Mouse (Mus musculus) lung, postnatal 0 days (tissue): ENCODE measurements at regions not wholly inside any gene's neighbourhood (a gene's known extent, or its start where the extent isn't known, plus 50 kb on each side); places are given as distances from the start of the nearest gene placed in this dataset.
A peak's percentile ranks its signal among the peaks of the same experiment; 100 is the strongest.

ENCODE experiments used
- ATAC-seq: fragments of 200-750 bp; cut with Nextera tagmentation; 2 replicates; pipeline ENCODE4 v1.8.0; 2017; ENCODE audit warnings: moderate library complexity
- DNase-seq: peaks from one replicate; pipeline ENCODE4 v3.0.0-alpha.2; 2016; ENCODE audit warnings: low spot score
- H3K27ac ChIP-seq: fragments of 300-500 bp; sonication (generic); 2 replicates; pipeline ENCODE4 v1.5.1; 2014; ENCODE audit warnings: antibody characterized with exemption, mild to moderate bottlenecking, low read length, mixed read lengths
- H3K27me3 ChIP-seq: fragments of 300-500 bp; sonication (generic); replicated peaks from 2 replicates; pipeline ENCODE4 v1.6.1; 2014; ENCODE audit warnings: low read length, mixed read lengths; ENCODE audit not compliant: insufficient read depth
- H3K36me3 ChIP-seq: fragments of 300-500 bp; sonication (generic); 2 replicates; pipeline ENCODE4 v1.6.1; 2014; ENCODE audit warnings: low read length, mixed read lengths; ENCODE audit not compliant: insufficient read depth
- H3K4me1 ChIP-seq: fragments of 300-500 bp; sonication (generic); 2 replicates; pipeline ENCODE4 v1.6.1; 2014; ENCODE audit warnings: antibody characterized with exemption, low read depth, low read length, mixed read lengths; ENCODE audit not compliant: insufficient read depth
- H3K4me2 ChIP-seq: fragments of 300-500 bp; sonication (generic); replicated peaks from 2 replicates; pipeline ENCODE4 v1.6.1; 2014; ENCODE audit warnings: low read depth, mild to moderate bottlenecking, low read length, moderate library complexity, mixed read lengths
- H3K4me3 ChIP-seq: fragments of 300-500 bp; sonication (generic); 2 replicates; pipeline ENCODE4 v1.5.1; 2014; ENCODE audit warnings: low read depth, low read length
- H3K9ac ChIP-seq: fragments of 300-500 bp; sonication (generic); replicated peaks from 2 replicates; pipeline ENCODE4 v1.6.1; 2014; ENCODE audit warnings: low read depth, mild to moderate bottlenecking
- H3K9me3 ChIP-seq: fragments of 300-500 bp; sonication (generic); 2 replicates; pipeline ENCODE4 v1.6.1; 2016; ENCODE audit warnings: low read length, mixed read lengths
- CTCF ChIP-seq: IDR thresholded peaks from 2 replicates; pipeline ENCODE4 v1.5.1; 2016; ENCODE audit warnings: antibody characterized with exemption, mild to moderate bottlenecking
- EP300 ChIP-seq: IDR thresholded peaks from 2 replicates; pipeline ENCODE4 v1.6.1; 2016; ENCODE audit warnings: antibody characterized with exemption, mild to moderate bottlenecking, control low read depth
- WGBS: fragments of 180-500 bp; shearing (Covaris S2); extraction: QIAGEN DNeasy Blood & Tissue Kit; methylation state at CpG from one replicate; pipeline ENCODE4 v1.1.7; 2014; 5-methylcytosine and 5-hydroxymethylcytosine counted together

GRCm38 (mm10) chr15:5579559-5579958, 335.6 kb upstream of the Ptger4 start:
- ATAC-seq (no peak), DNase-seq (no peak)
- no peaks in the 10 kb centered on the region for H3K36me3 ChIP-seq
- H3K27ac ChIP-seq: no peak overlapping the region
- no peaks in the 10 kb centered on the region for H3K4me1 ChIP-seq
- H3K9me3 ChIP-seq: no peaks in the 10 kb centered on the region
- TF ChIP-seq CTCF (no peak), EP300 (no peak)
- no peaks in the 10 kb centered on the region for H3K27me3 ChIP-seq
- no peak overlapping the region for H3K9ac ChIP-seq
- H3K4me3 ChIP-seq: no peak overlapping the region
- no peak overlapping the region for H3K4me2 ChIP-seq
- WGBS: 68% methylated on average over 2 of the region's 2 CpGs

- H3K4me1 ChIP-seq: no peaks in the 10 kb centered on the region
- 93% methylated on average over 4 of the region's 4 CpGs for WGBS
- TF ChIP-seq CTCF: no peak
Measured at GRCm38 (mm10) chr15:5580416-5580815, 336.4 kb upstream of the Ptger4 start.

GRCm38 (mm10) chr15:5584381-5584780, 340.4 kb upstream of the Ptger4 start:
- Histone ChIP-seq H3K4me2 (no peak overlapping the region), H3K36me3 (no peaks in the 10 kb centered on the region), H3K27me3 (no peaks in the 10 kb centered on the region), H3K9ac (no peak overlapping the region), H3K27ac (no peak overlapping the region), H3K9me3 (no peaks in the 10 kb centered on the region), H3K4me3 (no peak overlapping the region), H3K4me1 (no peaks in the 10 kb centered on the region)
- ATAC-seq (no peak), DNase-seq (no peak)
- 57% methylated on average over 2 of the region's 2 CpGs for WGBS
- TF ChIP-seq EP300: no peak
- no peak for TF ChIP-seq CTCF

More at GRCm38 (mm10) chr15:5580416-5580815, 336.4 kb upstream of the Ptger4 start:
- Histone ChIP-seq H3K9ac (no peak overlapping the region), H3K27me3 (no peaks in the 10 kb centered on the region), H3K36me3 (no peaks in the 10 kb centered on the region), H3K9me3 (no peaks in the 10 kb centered on the region), H3K4me3 (no peak overlapping the region), H3K4me2 (no peak overlapping the region), H3K27ac (no peak overlapping the region)
- ATAC-seq (no peak), DNase-seq (no peak)

- no peak for ATAC-seq
- no peaks in the 10 kb centered on the region for H3K27me3 ChIP-seq
- H3K4me3 ChIP-seq: no peak overlapping the region
- no peaks in the 10 kb centered on the region for H3K9me3 ChIP-seq
- no peak for DNase-seq
- H3K9ac ChIP-seq: no peak overlapping the region
- H3K27ac ChIP-seq: no peak overlapping the region
- no peaks in the 10 kb centered on the region for H3K4me1 ChIP-seq
- no peak for TF ChIP-seq EP300
- no peak for TF ChIP-seq CTCF
- WGBS: 48% methylated on average over 4 of the region's 4 CpGs
- H3K36me3 ChIP-seq: no peaks in the 10 kb centered on the region
- H3K4me2 ChIP-seq: no peak overlapping the region
Measured at GRCm38 (mm10) chr15:5604732-5605266, 360.8 kb upstream of the Ptger4 start.

- Histone ChIP-seq H3K36me3 (no peaks in the 10 kb centered on the region), H3K4me2 (no peak overlapping the region), H3K27me3 (no peaks in the 10 kb centered on the region), H3K27ac (no peak overlapping the region), H3K4me3 (no peak overlapping the region), H3K4me1 (no peaks in the 10 kb centered on the region), H3K9me3 (no peaks in the 10 kb centered on the region), H3K9ac (no peak overlapping the region)
- peak; percentile 35 for ATAC-seq
- no peak for TF ChIP-seq EP300
- no peak for TF ChIP-seq CTCF
- DNase-seq: peak; percentile 56
- WGBS: 61% methylated on average over 2 of the region's 2 CpGs
Measured at GRCm38 (mm10) chr15:5607533-5607932, 363.5 kb upstream of the Ptger4 start.

GRCm38 (mm10) chr15:5623021-5623420, 379.0 kb upstream of the Ptger4 start:
- Histone ChIP-seq H3K4me1 (no peaks in the 10 kb centered on the region), H3K27ac (no peak overlapping the region), H3K9ac (no peak overlapping the region), H3K4me2 (no peak overlapping the region), H3K9me3 (no peaks in the 10 kb centered on the region), H3K36me3 (no peaks in the 10 kb centered on the region), H3K27me3 (no peaks in the 10 kb centered on the region), H3K4me3 (no peak overlapping the region)
- TF ChIP-seq CTCF: no peak
- no peak for TF ChIP-seq EP300
- no peak for DNase-seq
- no peak for ATAC-seq
- WGBS: 65% methylated on average over 5 of the region's 5 CpGs

- WGBS: 71% methylated on average over 2 of the region's 2 CpGs
Measured at GRCm38 (mm10) chr15:5625367-5625766, 381.4 kb upstream of the Ptger4 start.

More at GRCm38 (mm10) chr15:5625367-5625766, 381.4 kb upstream of the Ptger4 start:
- ATAC-seq: no peak
- Histone ChIP-seq H3K9ac (no peak overlapping the region), H3K4me2 (no peak overlapping the region), H3K27me3 (no peaks in the 10 kb centered on the region), H3K9me3 (no peaks in the 10 kb centered on the region), H3K36me3 (no peaks in the 10 kb centered on the region), H3K4me3 (no peak overlapping the region), H3K4me1 (no peaks in the 10 kb centered on the region), H3K27ac (no peak overlapping the region)
- TF ChIP-seq CTCF (no peak), EP300 (no peak)
- no peak for DNase-seq
